Mouse (Mus musculus) liver, embryonic 14.5 days (tissue): ENCODE data around the gene Rufy2. TPM values are rescaled to one million over a fixed set of nuclear protein-coding genes. Genes with fewer than 3 reads are reported as not detected.
A peak's percentile ranks its signal among the peaks of the same experiment; 100 is the strongest.

Experiments
- ATAC-seq: fragments of 200-750 bp; cut with Nextera tagmentation; 2 replicates; pipeline ENCODE4 v1.8.0; 2017; ENCODE audit warnings: moderate number of reproducible peaks, mild to moderate bottlenecking, moderate library complexity; ENCODE audit not compliant: insufficient read depth
- DNase-seq, 3 experiments: peaks; one replicate each; pipeline ENCODE4 v3.0.0-alpha.2; 2012 to 2013; ENCODE audit warnings: low read depth in 3 of 3, low spot score in 3 of 3
- H3K27ac ChIP-seq: fragments of 300-500 bp; sonication (generic); 2 replicates; pipeline ENCODE4 v1.5.1; 2014; ENCODE audit warnings: moderate library complexity, mild to moderate bottlenecking, control low read depth, inconsistent platforms
- H3K27me3 ChIP-seq: fragments of 300-500 bp; sonication (generic); 2 replicates; pipeline ENCODE4 v1.6.1; 2014; ENCODE audit warnings: mild to moderate bottlenecking, low read length, moderate library complexity; ENCODE audit not compliant: control insufficient read depth, insufficient read depth
- H3K36me3 ChIP-seq: fragments of 300-500 bp; sonication (generic); replicated peaks from 2 replicates; pipeline ENCODE4 v1.6.1; 2014; ENCODE audit warnings: low read depth; ENCODE audit not compliant: control insufficient read depth, insufficient read depth
- H3K4me1 ChIP-seq, 2 experiments: fragments of 200-500 bp in 1 of 2; fragments of 300-500 bp in 1 of 2; sonication (generic) in 1 of 2; replicated peaks; 2 replicates each; pipeline ENCODE4 v1.6.1; 2012 to 2014; ENCODE audit warnings: antibody characterized with exemption in 1 of 2, inconsistent platforms in 1 of 2, low read length in 1 of 2; ENCODE audit not compliant: control insufficient read depth in 2 of 2, insufficient read depth in 2 of 2
- H3K4me2 ChIP-seq: fragments of 300-500 bp; sonication (generic); 2 replicates; pipeline ENCODE4 v1.6.1; 2014; ENCODE audit warnings: low read depth, mild to moderate bottlenecking, control low read depth, moderate library complexity
- H3K4me3 ChIP-seq, 2 experiments: fragments of 200-500 bp in 1 of 2; fragments of 300-500 bp in 1 of 2; sonication (generic) in 1 of 2; 2 replicates each; pipeline ENCODE4 v1.5.1; 2012 to 2014; ENCODE audit warnings: low read depth in 2 of 2, low read length in 2 of 2, mild to moderate bottlenecking in 2 of 2, control low read depth in 1 of 2, inconsistent platforms in 1 of 2, moderate library complexity in 1 of 2; ENCODE audit not compliant: insufficient read depth in 1 of 2
- H3K9ac ChIP-seq: fragments of 300-500 bp; sonication (generic); replicated peaks from 2 replicates; pipeline ENCODE4 v1.6.1; 2014; ENCODE audit warnings: mild to moderate bottlenecking, control low read depth, moderate library complexity
- H3K9me3 ChIP-seq: fragments of 300-500 bp; sonication (generic); 2 replicates; pipeline ENCODE4 v1.6.1; 2016; ENCODE audit warnings: low read length, mixed read lengths; ENCODE audit not compliant: control insufficient read depth
- CTCF ChIP-seq: IDR thresholded peaks from 2 replicates; pipeline ENCODE4 v1.5.1; 2016; ENCODE audit warnings: antibody characterized with exemption, low read depth, control low read depth
- EP300 ChIP-seq: IDR thresholded peaks from 2 replicates; pipeline ENCODE4 v1.6.1; 2016; ENCODE audit warnings: antibody characterized with exemption, low read depth
- WGBS: fragments of 180-500 bp; shearing (Covaris S2); extraction: QIAGEN DNeasy Blood & Tissue Kit; methylation state at CpG from one replicate; pipeline ENCODE4 v1.1.7; 2014; ENCODE audit not compliant: insufficient replicate concordance; 5-methylcytosine and 5-hydroxymethylcytosine counted together
- polyA plus RNA-seq, 2 experiments: library from polyadenylated mRNA; depleted of rRNA in 1 of 2; stranded (reverse) in 1 of 2; unstranded in 1 of 2; fragments of >200 nt; fragmentation: Nextera tagmentation in 1 of 2; extraction: Ambion mirVana in 1 of 2; gene quantifications; 2 replicates each; pipeline versions ENCODE4 v1.2.1 to v1.2.3; 2012 to 2014

Rufy2 gene
- polyA plus RNA-seq, 2 experiments, result 1.1 to 1.3 TPM

DNA sequence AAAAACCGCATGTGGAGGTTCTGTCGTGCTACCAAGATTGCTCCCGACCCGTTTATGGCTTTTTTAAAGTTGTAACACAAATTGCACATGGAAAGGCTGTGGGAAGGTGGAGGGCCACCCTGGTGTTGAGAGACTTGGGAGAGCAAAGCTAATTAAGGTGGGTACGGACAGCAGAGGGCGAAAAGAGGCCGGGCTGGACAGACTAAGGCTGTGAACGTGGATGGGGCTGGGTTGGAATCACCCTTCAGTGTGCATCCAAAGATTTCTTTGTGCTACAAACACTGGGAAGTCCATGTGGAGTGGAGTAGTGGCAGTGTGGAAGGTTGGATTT, 44.5 kb downstream of the Rufy2 start:
- peak; percentile 64 for TF ChIP-seq CTCF
- TF ChIP-seq EP300, result no peak
- Histone ChIP-seq H3K27ac (peak overlapping the region; percentile 75), H3K4me2 (peak overlapping the region; percentile 90), H3K36me3 (no peaks in the 10 kb centered on the region), H3K9me3 (no peaks in the 10 kb centered on the region), H3K9ac (peak overlapping the region; percentile 99), H3K4me3 (peak overlapping the region; percentile 81 to 100), H3K4me1 (peaks cover 17% of the 10 kb centered on the region in 2 experiments), H3K27me3 (no peaks in the 10 kb centered on the region)
- under 1% methylated on average over 8 of the region's 8 CpGs for WGBS
- no peak for ATAC-seq
- DNase-seq, result peak; percentile 30 to 45 (median 33)

- Histone ChIP-seq H3K9ac (no peak overlapping the region), H3K27ac (no peak overlapping the region), H3K4me3 (peak overlapping the region in 1 of 2 experiments; percentile 100; a peak in 3 of 4 replicates), H3K9me3 (no peaks in the 10 kb centered on the region), H3K4me1 (peaks cover 17% of the 10 kb centered on the region in 2 experiments), H3K36me3 (no peaks in the 10 kb centered on the region), H3K27me3 (no peaks in the 10 kb centered on the region), H3K4me2 (peak overlapping the region; percentile 90)
- DNase-seq, result no peak
- TF ChIP-seq EP300 (no peak), CTCF (no peak)
- WGBS, result 51% methylated on average over 2 of the region's 2 CpGs
- no peak for ATAC-seq
Measured at GRCm38 (mm10) chr10:63025016-63025415, 45.0 kb downstream of the Rufy2 start.

DNA sequence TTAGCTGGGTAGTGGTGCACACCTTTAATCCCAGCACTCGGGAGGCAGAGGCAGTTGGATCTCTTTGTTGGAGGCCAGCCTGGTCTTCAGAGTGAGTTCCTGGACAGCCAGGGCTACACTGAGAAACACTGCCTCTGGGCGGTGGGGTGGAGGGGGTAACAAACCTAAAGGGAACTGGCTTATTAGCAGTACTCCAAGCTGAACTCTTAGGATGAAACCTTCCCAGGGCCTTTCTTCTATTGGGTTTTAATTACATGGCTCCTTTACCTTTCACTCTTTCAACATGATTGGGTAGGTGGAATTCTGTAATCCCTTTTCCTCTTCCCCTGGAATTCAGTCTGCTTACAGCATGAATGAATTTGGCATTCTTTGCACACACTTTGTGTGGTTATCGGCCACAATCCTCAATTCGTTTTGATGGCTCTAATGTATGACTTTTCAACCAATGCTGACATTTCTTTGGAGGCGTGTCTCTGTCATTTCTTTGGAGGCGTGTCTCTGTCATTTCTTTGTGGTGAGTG, 45.5 kb downstream of the Rufy2 start:
- no peak for DNase-seq
- no peak for TF ChIP-seq EP300
- no peak for ATAC-seq
- no peaks in the 10 kb centered on the region for H3K9me3 ChIP-seq
- H3K27ac ChIP-seq, result no peak overlapping the region
- no peaks in the 10 kb centered on the region for H3K27me3 ChIP-seq
- H3K4me1 ChIP-seq, result peaks cover 17% of the 10 kb centered on the region in 2 experiments
- H3K9ac ChIP-seq, result no peak overlapping the region
- no peak overlapping the region for H3K4me3 ChIP-seq
- H3K4me2 ChIP-seq, result no peak overlapping the region; the same call in 1 of the 2 replicates
- no peaks in the 10 kb centered on the region for H3K36me3 ChIP-seq
- WGBS, result 59% methylated on average over 6 of the region's 6 CpGs

GRCm38 (mm10) chr10:63026156-63026794, 46.3 kb downstream of the Rufy2 start:
- H3K27me3 ChIP-seq, result no peaks in the 10 kb centered on the region
- DNase-seq, result no peak
- H3K27ac ChIP-seq, result no peak overlapping the region
- no peak overlapping the region for H3K9ac ChIP-seq
- H3K36me3 ChIP-seq, result no peaks in the 10 kb centered on the region
- H3K4me1 ChIP-seq, result peaks cover 13% of the 10 kb centered on the region in 2 experiments
- H3K4me3 ChIP-seq, result no peak overlapping the region
- no peak for TF ChIP-seq CTCF
- TF ChIP-seq EP300, result no peak
- no peak overlapping the region for H3K4me2 ChIP-seq
- no peak for ATAC-seq
- 77% methylated on average over 8 of the region's 8 CpGs for WGBS
- H3K9me3 ChIP-seq, result no peaks in the 10 kb centered on the region

DNA sequence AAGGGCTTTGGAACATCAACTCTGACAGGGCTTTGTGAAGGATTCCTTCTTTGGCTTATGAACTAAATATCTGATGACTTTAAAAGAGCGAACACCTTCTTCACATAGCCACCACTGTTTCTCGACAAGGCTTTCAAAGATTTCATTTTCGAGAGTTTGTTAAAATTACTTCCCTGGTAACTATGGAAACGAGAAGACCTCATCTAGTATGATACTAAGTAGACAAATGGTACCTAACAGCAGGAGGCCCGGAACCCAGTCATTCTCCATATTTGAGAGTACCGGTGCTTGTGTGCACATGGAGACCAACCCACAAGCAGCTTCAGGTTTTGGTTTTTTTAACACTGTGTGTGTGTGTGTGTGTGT, 46.8 kb downstream of the Rufy2 start:
- peaks cover 8 to 10% of the 10 kb centered on the region in 2 experiments for H3K4me1 ChIP-seq
- ATAC-seq (no peak), DNase-seq (no peak)
- no peak overlapping the region for H3K4me2 ChIP-seq
- WGBS, result 76% methylated on average over 6 of the region's 6 CpGs
- H3K36me3 ChIP-seq, result no peaks in the 10 kb centered on the region
- H3K27me3 ChIP-seq, result no peaks in the 10 kb centered on the region
- H3K9ac ChIP-seq, result no peak overlapping the region
- no peak for TF ChIP-seq CTCF
- no peak for TF ChIP-seq EP300
- no peaks in the 10 kb centered on the region for H3K9me3 ChIP-seq
- no peak overlapping the region for H3K27ac ChIP-seq
- no peak overlapping the region for H3K4me3 ChIP-seq
